Mouse (Mus musculus) erythroblast, embryonic 14.5 days (primary cell): ENCODE data around the gene Hist1h3f.

Source experiments
- GATA1 ChIP-seq: IDR thresholded peaks from 2 replicates; pipeline ENCODE4 v1.6.1; 2012; ENCODE audit warnings: low read length, inconsistent platforms, mixed read lengths
- TAL1 ChIP-seq: IDR thresholded peaks from 3 replicates; pipeline ENCODE4 v1.6.1; 2012; ENCODE audit warnings: low read length, inconsistent platforms, mixed read lengths

DNA sequence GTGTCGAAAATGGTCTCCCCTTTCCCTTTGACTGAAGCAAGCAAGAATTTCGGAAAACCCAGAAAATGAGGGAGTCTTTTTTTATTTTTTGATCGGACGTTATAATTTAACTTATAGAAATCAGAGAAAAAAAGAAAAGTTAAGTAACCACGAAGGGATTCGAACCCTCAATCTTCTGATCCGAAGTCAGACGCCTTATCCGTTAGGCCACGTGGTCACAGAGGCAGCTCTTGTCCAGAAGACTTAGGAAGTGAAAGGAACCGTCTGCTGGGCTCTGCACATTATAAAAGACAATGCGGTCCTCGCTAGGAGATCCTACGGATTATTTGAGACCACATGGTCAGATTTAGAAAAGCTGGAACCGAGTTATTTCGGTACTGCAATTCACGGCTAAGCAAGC is 17.5 kb upstream of the Hist1h3f start:
- TF ChIP-seq GATA1 (no peak), TAL1 (no peak)
